Mouse (Mus musculus) Patski (cell line): Measurements from ENCODE around the gene Pax7. TPM values are rescaled to one million over a fixed set of nuclear protein-coding genes. Genes with fewer than 3 reads are reported as not detected.

Source experiments
- ATAC-seq: fragments of 100-300 bp; one replicate; pipeline ENCODE4 v1.8.0; 2021
- CTCF ChIA-PET: fragments of 350-600 bp; sonication (Branson Sonifier 250); formaldehyde crosslinking; loops from one replicate; lab custom pipeline; 2022; ENCODE audit warnings: inconsistent platforms; lab: Charles Lee
- POLR2A ChIA-PET: fragments of 350-600 bp; sonication (Branson Sonifier 250); formaldehyde crosslinking; loops from one replicate; lab custom pipeline; 2022; ENCODE audit warnings: antibody characterized with exemption, inconsistent platforms; lab: Charles Lee
- DNase-seq: peaks from one replicate; pipeline ENCODE4 v3.0.0-alpha.2; 2011; ENCODE audit warnings: low read depth, low spot score
- H3K27me3 ChIP-seq: fragments of 371-371 bp; one replicate; pipeline ENCODE4 v1.5.1; 2021
- CTCF ChIP-seq: fragments of 100-300 bp; IDR thresholded peaks from one replicate; pipeline ENCODE4 v1.5.1; 2021
- in situ Hi-C: fragments of 300-500 bp; cut with MboI; formaldehyde crosslinking; loops from 3 replicates; pipeline ENCODE4 v1.11.1; 2018; ENCODE audit warnings: low pct_unique_long_range_greater_than_20kb, mixed read lengths
- polyA plus RNA-seq: library from polyadenylated mRNA; unstranded; gene quantifications from one replicate; pipeline ENCODE4 v1.2.3, GENCODE M21; 2021

Gene Pax7
- polyA plus RNA-seq, 1 experiment from 2014 or later, result not detected

- ChIA-PET POLR2A (no interaction called here), CTCF (no interaction called here)
- TF ChIP-seq CTCF, result no peak
- H3K27me3 ChIP-seq, result peaks cover 58% of the 10 kb centered on the region
- no peak for DNase-seq
- in situ Hi-C loops, result no loop called here
- ATAC-seq, result no peak
These were observed 2.5 kb downstream of the Pax7 start for GRCm38 (mm10) chr4:139830581-139831387.

DNA sequence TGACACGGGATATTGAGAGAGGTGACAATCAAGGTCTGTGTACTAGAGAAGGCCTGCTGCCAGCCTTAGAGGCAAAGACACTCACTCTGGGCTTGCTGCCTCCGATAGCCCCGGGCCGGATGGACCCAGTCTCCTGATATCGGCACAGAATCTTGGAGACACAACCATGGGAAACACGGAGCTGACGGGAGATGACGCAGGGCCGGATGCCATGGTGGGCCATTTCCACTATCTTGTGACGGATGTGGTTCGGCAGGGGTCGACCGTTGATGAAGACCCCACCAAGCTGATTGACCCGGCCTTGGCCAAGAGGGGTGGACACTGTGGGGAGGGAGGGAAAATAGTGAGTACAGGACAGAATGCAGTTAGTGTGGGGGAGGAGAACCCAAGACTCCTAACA is 3.3 kb downstream of the Pax7 start:
- ChIA-PET POLR2A (no interaction called here), CTCF (no interaction called here)
- H3K27me3 ChIP-seq, result peaks cover 65% of the 10 kb centered on the region
- no peak for ATAC-seq
- no peak for DNase-seq
- in situ Hi-C loops, result no loop called here
- no peak for TF ChIP-seq CTCF

- DNase-seq, result no peak
- no peak for TF ChIP-seq CTCF
- peaks cover 76% of the 10 kb centered on the region for H3K27me3 ChIP-seq
- POLR2A ChIA-PET, result interaction anchor here (0.6 kb wide), 1 partner anchor 92 kb away, joined by 6 read pairs; no protein-coding TSS in a partner anchor
- in situ Hi-C loops, result no loop called here
- CTCF ChIA-PET, result no interaction called here
- no peak for ATAC-seq
These were observed 4.3 kb downstream of the Pax7 start for GRCm38 (mm10) chr4:139828871-139829590.

DNA sequence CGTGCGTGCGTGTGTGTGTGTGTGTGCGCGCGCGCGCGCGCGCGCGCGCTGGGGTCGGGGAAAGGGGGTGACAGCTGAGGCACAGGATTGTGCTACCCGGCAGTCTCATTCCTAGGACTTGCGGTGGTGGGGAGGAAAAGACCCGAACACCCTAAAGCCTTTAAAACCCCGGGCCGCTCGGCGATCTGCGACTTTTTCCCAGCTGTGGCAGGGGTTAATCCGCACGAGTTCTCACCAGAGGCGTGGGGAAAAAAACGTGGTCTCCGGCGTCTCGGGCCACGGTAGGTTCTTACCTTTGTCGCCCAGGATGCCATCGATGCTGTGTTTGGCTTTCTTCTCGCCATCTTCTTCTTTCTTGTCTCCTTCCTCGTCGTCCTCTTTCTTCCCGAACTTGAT is 5.0 kb downstream of the Pax7 start:
- in situ Hi-C loops, result no loop called here
- ATAC-seq (no peak), DNase-seq (no peak)
- CTCF ChIA-PET, result no interaction called here
- no peak for TF ChIP-seq CTCF
- POLR2A ChIA-PET, result no interaction called here
- H3K27me3 ChIP-seq, result peaks cover 79% of the 10 kb centered on the region

- TF ChIP-seq CTCF, result no peak
- CTCF ChIA-PET, result no interaction called here
- peaks cover 75% of the 10 kb centered on the region for H3K27me3 ChIP-seq
- DNase-seq (no peak), ATAC-seq (no peak)
- POLR2A ChIA-PET, result no interaction called here
- in situ Hi-C loops, result no loop called here
These were observed 5.6 kb downstream of the Pax7 start for GRCm38 (mm10) chr4:139827501-139828282.

DNA sequence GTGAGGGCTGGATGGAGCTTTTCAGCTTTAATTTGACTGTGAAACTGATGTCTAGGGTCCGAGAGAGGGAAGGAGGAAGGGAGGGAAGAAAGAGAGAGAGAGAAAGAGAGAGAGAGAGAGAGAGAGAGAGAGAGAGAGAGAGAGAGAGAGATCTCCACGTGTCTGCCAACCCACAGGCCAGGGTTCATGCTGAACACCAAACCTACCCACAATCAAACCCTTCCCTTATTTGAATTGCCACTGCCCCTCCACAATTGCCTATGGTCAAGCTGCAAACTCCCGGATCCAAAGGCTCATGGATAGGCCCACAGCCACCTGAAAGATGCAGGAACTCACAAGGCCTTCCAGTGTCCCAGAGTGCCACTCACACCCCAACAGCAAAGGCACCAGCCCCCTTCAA is 7.1 kb downstream of the Pax7 start:
- POLR2A ChIA-PET, result no interaction called here
- H3K27me3 ChIP-seq, result peaks cover 69% of the 10 kb centered on the region

DNA sequence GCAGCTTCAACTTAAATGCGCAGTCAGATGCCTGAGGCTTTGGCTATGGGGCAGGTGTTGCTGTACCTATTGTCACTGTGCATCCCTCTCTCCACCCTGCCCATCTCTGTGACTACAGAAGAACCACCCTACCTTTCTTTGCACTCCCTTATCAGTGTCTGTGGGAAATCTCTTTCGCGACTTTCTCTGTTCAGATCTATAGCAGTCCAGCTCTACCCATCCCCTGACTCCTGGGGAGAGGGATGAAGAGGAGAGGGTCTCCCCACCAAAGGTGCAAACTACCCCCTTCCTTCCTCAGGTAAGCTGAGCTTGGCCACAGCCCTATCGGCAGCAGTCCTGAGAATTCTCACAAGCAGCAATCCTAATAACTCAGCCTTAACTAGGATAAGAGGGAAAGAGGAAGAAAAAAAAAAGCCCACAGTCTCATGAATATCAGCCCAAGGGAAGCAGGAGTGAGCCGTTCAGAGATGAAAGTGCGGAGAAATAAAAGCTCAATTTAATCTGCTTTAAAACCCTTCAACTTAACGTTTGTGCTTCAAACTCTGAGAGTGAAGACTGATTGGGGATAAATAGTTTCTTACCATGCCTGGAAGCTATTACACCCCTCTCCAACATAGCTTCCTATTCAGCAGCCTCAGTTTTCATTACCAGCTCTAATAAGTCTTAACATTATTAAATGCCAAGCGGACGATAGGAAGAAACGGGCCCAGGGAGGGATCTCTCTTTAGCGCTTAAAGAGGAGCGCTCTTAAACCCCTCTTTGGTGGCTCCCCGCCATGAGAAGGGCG is 7.8 kb downstream of the Pax7 start:
- no peak for TF ChIP-seq CTCF
- in situ Hi-C loops, result no loop called here

More for the DNA sequence above, 7.1 kb downstream of the Pax7 start:
- DNase-seq, result no peak
- no peak for ATAC-seq
- CTCF ChIA-PET, result no interaction called here
- in situ Hi-C loops, result no loop called here
- TF ChIP-seq CTCF, result no peak

GRCm38 (mm10) chr4:139824572-139825325 is 8.6 kb downstream of the Pax7 start:
- ChIA-PET POLR2A (no interaction called here), CTCF (no interaction called here)
- in situ Hi-C loops, result no loop called here
- DNase-seq (no peak), ATAC-seq (no peak)
- TF ChIP-seq CTCF, result no peak
- H3K27me3 ChIP-seq, result peaks cover 66% of the 10 kb centered on the region

More for the DNA sequence above, 7.8 kb downstream of the Pax7 start:
- CTCF ChIA-PET, result no interaction called here
- peaks cover 70% of the 10 kb centered on the region for H3K27me3 ChIP-seq
- POLR2A ChIA-PET, result no interaction called here
- no peak for ATAC-seq
- DNase-seq, result no peak

GRCm38 (mm10) chr4:139823870-139824472 is 9.4 kb downstream of the Pax7 start:
- CTCF ChIA-PET, result no interaction called here
- DNase-seq, result no peak

More at GRCm38 (mm10) chr4:139823870-139824472, 9.4 kb downstream of the Pax7 start:
- in situ Hi-C loops, result no loop called here
- POLR2A ChIA-PET, result no interaction called here
- peaks cover 60% of the 10 kb centered on the region for H3K27me3 ChIP-seq
- ATAC-seq, result no peak
- no peak for TF ChIP-seq CTCF
